Mouse (Mus musculus) liver, adult 2 months (tissue): ENCODE data around the gene Bag2.

ENCODE experiments used
- CTCF ChIP-seq: fragments of 200-500 bp; IDR thresholded peaks from 2 replicates; pipeline ENCODE4 v1.5.1; 2011; ENCODE audit warnings: low read depth, low read length, control low read depth
- POLR2A ChIP-seq: fragments of 200-500 bp; IDR thresholded peaks from 2 replicates; pipeline ENCODE4 v1.6.1; 2011; ENCODE audit warnings: low read length, control low read depth; ENCODE audit not compliant: insufficient read depth; ENCODE audit errors: extremely low read depth

GRCm38 (mm10) chr1:33757491-33758041 is at the start of gene Bag2:
- TF ChIP-seq CTCF (no peak), POLR2A (no peak)
